Mouse (Mus musculus): ENCODE measurements at regions not wholly inside any gene's neighbourhood (a gene's known extent, or its start where the extent isn't known, plus 50 kb on each side); places are given as distances from the start of the nearest gene placed in this dataset.
"Not testable (repeated sequence)": the region's sequence is repeated elsewhere in the genome, so short reads cannot be mapped to it uniquely, and the experiment has no call there.

DNA sequence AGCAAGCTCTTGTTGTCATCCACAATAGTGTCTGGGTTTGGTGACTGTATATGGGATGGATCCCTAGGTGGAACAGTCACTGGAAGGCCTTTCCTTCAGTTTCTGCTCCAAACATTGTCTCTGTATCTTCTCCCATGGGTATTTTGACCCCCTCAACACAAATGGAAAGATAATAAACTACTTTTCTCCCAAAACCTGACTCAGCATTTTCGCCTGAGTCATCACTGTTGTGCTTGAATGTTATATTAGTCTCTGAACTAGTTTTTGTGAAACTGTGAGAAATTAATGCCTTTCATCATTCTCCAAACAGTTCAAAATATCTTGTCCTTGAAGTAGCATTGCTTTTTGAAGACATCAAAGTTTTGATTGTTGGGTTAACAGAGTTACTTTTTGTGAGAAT lies 168.8 kb downstream of the Plppr4 start:
- H3K4me3 ChIP-seq, result no peak overlapping the region
- no peak overlapping the region for H3K9ac ChIP-seq (ENCODE audit: low read depth, low read length)
- H3K27ac ChIP-seq, result no peak overlapping the region
- TF ChIP-seq CTCF (IDR thresholded peaks at IDR 0.05) (no peak), EP300 (IDR thresholded peaks at IDR 0.05; ENCODE audit: insufficient read depth, low read depth, low read length) (no peak)
- intact Hi-C loops (cut with DNase I), result no loop called here
- H3K79me2 ChIP-seq (replicated peaks; ENCODE audit: control insufficient read depth, insufficient read depth, low read length), result no peaks in the 10 kb centered on the region
- no peak for DNase-seq
- WGBS, result 67% methylated on average over 1 of the region's 1 CpGs
- no peaks in the 10 kb centered on the region for H3K27me3 ChIP-seq (ENCODE audit: control insufficient read depth, insufficient read depth, low read length)
- H3K4me1 ChIP-seq (ENCODE audit: control insufficient read depth, insufficient read depth, low read length), result no peaks in the 10 kb centered on the region
- no peaks in the 10 kb centered on the region for H3K36me3 ChIP-seq (ENCODE audit: control insufficient read depth, insufficient read depth, low read length)

DNA sequence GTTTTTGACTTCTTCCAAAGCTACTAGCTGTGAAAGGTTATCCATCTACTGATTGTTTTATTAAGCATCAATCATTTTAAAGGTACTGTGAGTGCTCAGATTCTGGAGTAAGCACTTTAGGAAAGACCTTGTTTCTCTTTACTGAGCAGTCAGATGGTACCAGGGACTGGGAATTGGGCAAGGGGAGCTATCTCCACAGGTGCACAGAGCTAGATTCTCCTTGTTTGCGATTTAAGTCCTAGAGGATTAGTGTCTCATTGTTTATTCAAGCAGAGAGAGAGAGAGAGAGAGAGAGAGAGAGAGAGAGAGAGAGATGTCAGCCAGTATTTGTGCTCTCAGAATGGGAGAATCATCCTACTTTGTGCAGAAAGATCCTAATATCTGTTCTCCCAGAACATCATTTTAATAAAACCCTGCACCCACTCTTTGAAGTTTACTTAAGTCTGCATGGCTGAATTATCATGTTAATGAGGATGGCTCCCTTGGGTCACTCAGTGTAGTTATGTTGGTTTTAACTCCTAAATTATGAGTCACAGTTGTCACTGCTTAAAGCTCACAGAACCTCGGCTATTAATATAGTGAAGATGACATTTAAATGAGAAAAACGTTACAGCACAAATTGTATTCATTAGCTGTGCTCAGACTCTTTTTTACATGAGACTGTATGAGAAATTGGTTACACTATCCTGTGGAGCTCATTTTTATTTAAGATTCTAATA lies 171.7 kb downstream of the Plppr4 start:
- intact Hi-C loops (cut with DNase I), result no loop called here
- H3K9ac ChIP-seq (ENCODE audit: low read depth, low read length), result no peak overlapping the region
- DNase-seq, result no peak
- whole genome bisulfite sequencing, result 63% methylated on average over 3 of the region's 3 CpGs
- H3K4me1 ChIP-seq (ENCODE audit: control insufficient read depth, insufficient read depth, low read length), result no peaks in the 10 kb centered on the region
- no peak overlapping the region for H3K4me3 ChIP-seq
- TF ChIP-seq POLR2A (IDR thresholded peaks at IDR 0.05; ENCODE audit: insufficient read depth, low read depth, low read length) (no peak), CTCF (IDR thresholded peaks at IDR 0.05) (no peak), EP300 (IDR thresholded peaks at IDR 0.05; ENCODE audit: insufficient read depth, low read depth, low read length) (no peak)
- H3K27ac ChIP-seq, result no peak overlapping the region
- H3K36me3 ChIP-seq (ENCODE audit: control insufficient read depth, insufficient read depth, low read length), result no peaks in the 10 kb centered on the region
- no peaks in the 10 kb centered on the region for H3K27me3 ChIP-seq (ENCODE audit: control insufficient read depth, insufficient read depth, low read length)
- no peaks in the 10 kb centered on the region for H3K79me2 ChIP-seq (replicated peaks; ENCODE audit: control insufficient read depth, insufficient read depth, low read length)

DNA sequence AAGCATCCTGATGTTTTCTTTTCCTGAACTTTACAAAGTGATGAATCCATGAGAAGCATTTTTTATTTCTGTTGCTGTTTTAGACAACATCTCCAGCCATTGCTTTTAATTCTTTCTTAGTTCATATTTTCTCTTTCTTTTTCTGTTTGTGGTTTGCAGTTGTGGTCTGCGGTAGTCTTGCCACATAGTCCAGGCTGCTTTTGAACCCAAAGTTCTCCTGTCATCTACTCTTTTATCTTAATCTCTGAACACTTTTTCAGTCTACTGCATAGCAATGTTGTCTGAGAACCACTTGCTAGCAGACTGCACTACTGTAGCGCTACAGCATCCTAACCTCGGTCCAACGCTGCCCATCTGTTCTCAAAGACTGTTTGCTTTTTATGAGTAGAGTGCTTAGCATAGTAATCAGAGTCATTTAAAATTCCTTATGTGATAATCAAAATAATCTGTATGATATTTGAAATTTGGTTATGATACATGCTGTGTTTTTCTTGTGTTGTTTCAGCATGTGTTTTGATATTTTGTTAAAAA lies 177.0 kb downstream of the Plppr4 start:
- intact Hi-C loops (cut with DNase I), result no loop called here
- H3K36me3 ChIP-seq (ENCODE audit: control insufficient read depth, insufficient read depth, low read length), result no peaks in the 10 kb centered on the region
- no peaks in the 10 kb centered on the region for H3K79me2 ChIP-seq (replicated peaks; ENCODE audit: control insufficient read depth, insufficient read depth, low read length)
- no peak for DNase-seq
- no peak overlapping the region for H3K9ac ChIP-seq (ENCODE audit: low read depth, low read length)
- H3K4me3 ChIP-seq, result no peak overlapping the region
- TF ChIP-seq EP300 (IDR thresholded peaks at IDR 0.05; ENCODE audit: insufficient read depth, low read depth, low read length) (no peak), POLR2A (IDR thresholded peaks at IDR 0.05; ENCODE audit: insufficient read depth, low read depth, low read length) (no peak)
- WGBS, result 90% methylated on average over 4 of the region's 4 CpGs
- H3K4me1 ChIP-seq (ENCODE audit: control insufficient read depth, insufficient read depth, low read length), result no peaks in the 10 kb centered on the region
- no peak overlapping the region for H3K27ac ChIP-seq
- no peaks in the 10 kb centered on the region for H3K27me3 ChIP-seq (ENCODE audit: control insufficient read depth, insufficient read depth, low read length)

DNA sequence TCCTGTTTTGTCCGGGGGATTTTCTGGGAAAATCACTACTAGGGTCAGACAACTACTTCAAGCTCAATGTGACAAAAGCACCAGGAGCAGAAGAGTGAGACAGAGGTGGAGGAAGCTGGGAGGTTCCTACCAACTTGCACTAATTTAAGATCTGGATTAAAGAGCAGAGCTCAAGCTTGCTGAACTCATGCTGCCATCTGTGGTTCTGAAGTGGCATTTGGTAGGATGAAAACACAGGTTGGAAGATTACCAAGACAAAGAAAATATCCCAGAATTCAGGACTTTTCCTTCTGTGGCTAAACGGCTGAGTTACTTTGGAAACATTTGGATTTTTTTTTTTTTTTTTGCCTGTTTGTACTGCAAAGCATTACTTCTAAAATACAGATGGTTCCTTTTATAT lies 190.9 kb downstream of the Plppr4 start:
- intact Hi-C loops (cut with DNase I), result no loop called here
- Histone ChIP-seq H3K9ac (ENCODE audit: low read depth, low read length) (no peak overlapping the region), H3K27ac (no peak overlapping the region), H3K36me3 (ENCODE audit: control insufficient read depth, insufficient read depth, low read length) (no peaks in the 10 kb centered on the region), H3K4me1 (ENCODE audit: control insufficient read depth, insufficient read depth, low read length) (no peaks in the 10 kb centered on the region), H3K4me3 (no peak overlapping the region), H3K79me2 (replicated peaks; ENCODE audit: control insufficient read depth, insufficient read depth, low read length) (no peaks in the 10 kb centered on the region), H3K27me3 (ENCODE audit: control insufficient read depth, insufficient read depth, low read length) (0 out of 2 replicates have a peak, but pooled peaks cover 1% of the 10 kb centered on the region)
- DNase-seq, result no peak
- WGBS, result 69% methylated on average over 2 of the region's 2 CpGs
- TF ChIP-seq EP300 (IDR thresholded peaks at IDR 0.05; ENCODE audit: insufficient read depth, low read depth, low read length) (no peak), CTCF (IDR thresholded peaks at IDR 0.05) (no peak), POLR2A (IDR thresholded peaks at IDR 0.05; ENCODE audit: insufficient read depth, low read depth, low read length) (no peak)

DNA sequence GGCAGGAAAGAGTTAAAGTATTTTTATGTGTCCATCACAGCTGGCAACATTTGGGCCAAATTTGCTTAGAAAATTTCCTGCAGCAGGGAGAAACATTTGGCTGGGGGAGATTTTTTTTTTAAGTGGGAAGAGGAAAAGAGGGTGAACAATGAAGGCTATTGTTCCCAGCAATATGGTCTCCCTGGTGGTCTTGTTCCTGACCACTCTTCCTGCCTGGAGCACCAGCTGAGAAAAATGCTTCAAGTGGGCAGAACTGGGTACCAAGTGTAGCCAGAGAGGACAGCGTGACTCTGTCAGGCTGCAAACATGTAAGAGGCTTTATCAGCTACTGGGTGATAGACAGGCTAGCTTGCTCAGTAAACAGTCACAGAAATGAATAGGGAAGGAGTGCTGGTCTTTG lies 194.3 kb upstream of the Palmd start:
- TF ChIP-seq POLR2A (IDR thresholded peaks at IDR 0.05; ENCODE audit: insufficient read depth, low read depth, low read length) (no peak), EP300 (IDR thresholded peaks at IDR 0.05; ENCODE audit: insufficient read depth, low read depth, low read length) (no peak), CTCF (IDR thresholded peaks at IDR 0.05) (no peak)
- Histone ChIP-seq H3K4me1 (ENCODE audit: control insufficient read depth, insufficient read depth, low read length) (peaks cover 5% of the 10 kb centered on the region), H3K27ac (no peak overlapping the region), H3K79me2 (replicated peaks; ENCODE audit: control insufficient read depth, insufficient read depth, low read length) (no peaks in the 10 kb centered on the region), H3K9ac (ENCODE audit: low read depth, low read length) (no peak overlapping the region), H3K4me3 (no peak overlapping the region), H3K27me3 (ENCODE audit: control insufficient read depth, insufficient read depth, low read length) (no peaks in the 10 kb centered on the region), H3K36me3 (ENCODE audit: control insufficient read depth, insufficient read depth, low read length) (no peaks in the 10 kb centered on the region; the same call in 1 of the 2 replicates)
- no peak for DNase-seq
- intact Hi-C loops (cut with DNase I), result no loop called here
- WGBS, result 0% methylated on average over 1 of the region's 1 CpGs

DNA sequence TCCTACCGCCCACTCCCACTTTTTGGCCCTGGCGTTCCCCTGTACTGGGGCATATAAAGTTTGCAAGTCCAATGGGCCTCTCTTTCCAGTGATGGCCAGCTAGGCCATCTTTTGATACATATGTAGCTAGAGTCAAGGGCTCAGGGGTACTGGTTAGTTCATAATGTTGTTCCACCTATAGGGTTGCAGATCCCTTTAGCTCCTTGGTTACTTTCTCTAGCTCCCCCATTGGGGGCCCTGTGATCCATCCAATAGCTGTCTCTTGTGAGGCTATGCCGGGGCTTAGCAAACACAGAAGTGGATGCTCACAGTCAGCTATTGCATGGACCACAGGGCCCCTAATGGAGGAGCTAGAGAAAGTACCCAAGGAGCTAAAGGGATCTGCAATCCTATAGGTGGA lies 191.9 kb upstream of the Palmd start:
- H3K27me3 ChIP-seq (ENCODE audit: control insufficient read depth, insufficient read depth, low read length); intact Hi-C loops (cut with DNase I); DNase-seq; H3K79me2 ChIP-seq (replicated peaks; ENCODE audit: control insufficient read depth, insufficient read depth, low read length); H3K36me3 ChIP-seq (ENCODE audit: control insufficient read depth, insufficient read depth, low read length); H3K27ac ChIP-seq; H3K4me1 ChIP-seq (ENCODE audit: control insufficient read depth, insufficient read depth, low read length); H3K4me3 ChIP-seq; H3K9ac ChIP-seq (ENCODE audit: low read depth, low read length): not testable (repeated sequence)
- 91% methylated on average over 3 of the region's 3 CpGs for WGBS

All from heart, adult 2 months (tissue).